Mouse (Mus musculus) forebrain, embryonic 15.5 days (tissue): Measurements from ENCODE around the gene Gm20715. TPM values are rescaled to one million over a fixed set of nuclear protein-coding genes. Genes with fewer than 3 reads are reported as not detected.

ENCODE experiments used
- ATAC-seq: fragments of 200-750 bp; cut with Nextera tagmentation; replicated peaks from 2 replicates; pipeline ENCODE4 v1.8.0; 2017; ENCODE audit warnings: mild to moderate bottlenecking, moderate TSS enrichment, moderate library complexity
- H3K27ac ChIP-seq: fragments of 300-500 bp; sonication (generic); replicated peaks from 2 replicates; pipeline ENCODE4 v1.5.1; 2015; ENCODE audit warnings: mild to moderate bottlenecking, inconsistent platforms
- H3K27me3 ChIP-seq: fragments of 300-500 bp; sonication (generic); 2 replicates; pipeline ENCODE4 v1.6.1; 2015; ENCODE audit warnings: inconsistent platforms
- H3K36me3 ChIP-seq: fragments of 300-500 bp; sonication (generic); 2 replicates; pipeline ENCODE4 v1.6.1; 2015; ENCODE audit warnings: mild to moderate bottlenecking, inconsistent platforms
- H3K4me1 ChIP-seq: fragments of 300-500 bp; sonication (generic); 2 replicates; pipeline ENCODE4 v1.6.1; 2015; ENCODE audit warnings: inconsistent platforms
- H3K4me2 ChIP-seq: fragments of 300-500 bp; sonication (generic); replicated peaks from 2 replicates; pipeline ENCODE4 v1.6.1; 2015; ENCODE audit warnings: mild to moderate bottlenecking, inconsistent platforms
- H3K4me3 ChIP-seq: fragments of 300-500 bp; sonication (generic); 2 replicates; pipeline ENCODE4 v1.5.1; 2015; ENCODE audit warnings: mild to moderate bottlenecking, inconsistent platforms
- H3K9ac ChIP-seq: fragments of 300-500 bp; sonication (generic); replicated peaks from 2 replicates; pipeline ENCODE4 v1.6.1; 2015; ENCODE audit warnings: mild to moderate bottlenecking, inconsistent platforms
- H3K9me3 ChIP-seq: fragments of 300-500 bp; sonication (generic); 2 replicates; pipeline ENCODE4 v1.6.1; 2016; ENCODE audit warnings: inconsistent platforms
- whole genome bisulfite sequencing: fragments of 180-500 bp; shearing (Covaris S2); methylation state at CpG from one replicate; pipeline ENCODE4 v1.1.7; 2015; ENCODE audit warnings: mixed read lengths; 5-methylcytosine and 5-hydroxymethylcytosine counted together
- polyA plus RNA-seq: library from polyadenylated mRNA; unstranded; fragments of >200 nt; fragmentation: Nextera tagmentation; extraction: Ambion mirVana; gene quantifications from 2 replicates; pipeline ENCODE4 v1.2.1, GENCODE M21; 2015

Gm20715 gene
- polyA plus RNA-seq, 1 experiment from 2014 or later = not detected

GRCm38 (mm10) chr7:6383044-6383455 is 27.0 kb upstream of the Gm20715 start, which contains the start of gene Zfp28:
Zfp28 (plus strand) TSS chr7:6383295.
- Histone ChIP-seq H3K4me1 (peaks cover 22% of the 10 kb centered on the region), H3K4me2 (peak within 1 kb of the TSS; percentile 86), H3K36me3 (peaks cover 10% of the 10 kb centered on the region; the same call in 1 of the 2 replicates), H3K27ac (peak within 1 kb of the TSS; percentile 39; the same call in 1 of the 2 replicates), H3K4me3 (peak within 1 kb of the TSS; percentile 78), H3K27me3 (no peaks in the 10 kb centered on the region), H3K9me3 (no peaks in the 10 kb centered on the region), H3K9ac (peak within 1 kb of the TSS; percentile 72)
- peak; percentile 97 for ATAC-seq
- WGBS = under 1% methylated on average over 28 of the region's 28 CpGs

GRCm38 (mm10) chr7:6384011-6384410 is 26.1 kb upstream of the Gm20715 start:
- Histone ChIP-seq H3K27me3 (no peaks in the 10 kb centered on the region), H3K4me2 (peak overlapping the region; percentile 86), H3K4me1 (peaks cover 22% of the 10 kb centered on the region), H3K9ac (peak overlapping the region; percentile 72; the same call in 1 of the 2 replicates), H3K9me3 (no peaks in the 10 kb centered on the region), H3K36me3 (peaks cover 4% of the 10 kb centered on the region; the same call in 1 of the 2 replicates), H3K27ac (no peak overlapping the region), H3K4me3 (peak overlapping the region; percentile 78)
- peak; percentile 5; the same call in 1 of the 2 replicates for ATAC-seq
- 77% methylated on average over 8 of the region's 8 CpGs for WGBS

- no peaks in the 10 kb centered on the region for H3K27me3 ChIP-seq
- no peak for ATAC-seq
- 85% methylated on average over 8 of the region's 8 CpGs for WGBS
- H3K27ac ChIP-seq = 0 out of 2 replicates have a peak overlapping the region, but pooled peaks have one; percentile 11
- H3K36me3 ChIP-seq = peaks cover 32% of the 10 kb centered on the region
- H3K9me3 ChIP-seq = no peaks in the 10 kb centered on the region
- no peak overlapping the region for H3K9ac ChIP-seq
- peaks cover 22% of the 10 kb centered on the region for H3K4me1 ChIP-seq
- H3K4me3 ChIP-seq = no peak overlapping the region
- H3K4me2 ChIP-seq = no peak overlapping the region
Measured at GRCm38 (mm10) chr7:6386995-6387394, 23.1 kb upstream of the Gm20715 start.

- Histone ChIP-seq H3K27me3 (no peaks in the 10 kb centered on the region), H3K4me3 (no peak overlapping the region), H3K9ac (no peak overlapping the region), H3K9me3 (no peaks in the 10 kb centered on the region), H3K4me2 (no peak overlapping the region), H3K4me1 (peaks cover 9% of the 10 kb centered on the region), H3K27ac (no peak overlapping the region), H3K36me3 (peaks cover 49% of the 10 kb centered on the region)
- no peak for ATAC-seq
- 90% methylated on average over 5 of the region's 5 CpGs for WGBS
Measured at GRCm38 (mm10) chr7:6388971-6389370, 21.1 kb upstream of the Gm20715 start.

GRCm38 (mm10) chr7:6389449-6389848 is 20.6 kb upstream of the Gm20715 start:
- no peaks in the 10 kb centered on the region for H3K27me3 ChIP-seq
- ATAC-seq = no peak
- no peak overlapping the region for H3K9ac ChIP-seq
- no peaks in the 10 kb centered on the region for H3K9me3 ChIP-seq
- H3K36me3 ChIP-seq = peaks cover 54% of the 10 kb centered on the region
- no peak overlapping the region for H3K4me2 ChIP-seq
- H3K4me3 ChIP-seq = no peak overlapping the region
- WGBS = 62% methylated on average over 5 of the region's 5 CpGs
- peaks cover 4% of the 10 kb centered on the region; the same call in 1 of the 2 replicates for H3K4me1 ChIP-seq
- no peak overlapping the region for H3K27ac ChIP-seq

- peak within 1 kb of the TSS; percentile 40; the same call in 1 of the 2 replicates for H3K27ac ChIP-seq
- no peaks in the 10 kb centered on the region for H3K27me3 ChIP-seq
- H3K9me3 ChIP-seq = no peaks in the 10 kb centered on the region
- 27% methylated on average over 25 of the region's 25 CpGs for WGBS
- peak within 1 kb of the TSS; percentile 62 for H3K9ac ChIP-seq
- H3K4me2 ChIP-seq = peak within 1 kb of the TSS; percentile 70
- H3K4me3 ChIP-seq = peak within 1 kb of the TSS; percentile 54
- peaks cover 23% of the 10 kb centered on the region for H3K36me3 ChIP-seq
- H3K4me1 ChIP-seq = peaks cover 18% of the 10 kb centered on the region
- peak; percentile 90 for ATAC-seq
Measured at GRCm38 (mm10) chr7:6397996-6398975, 11.8 kb upstream of the Gm20715 start, which contains the start of gene Smim17. Smim17 (plus strand) TSS chr7:6398715.

GRCm38 (mm10) chr7:6414626-6415441 is 4.8 kb downstream of the Gm20715 start:
- peak; percentile 88 for ATAC-seq
- H3K4me3 ChIP-seq = peak overlapping the region; percentile 42
- H3K27ac ChIP-seq = no peak overlapping the region
- H3K4me2 ChIP-seq = peak overlapping the region; percentile 49
- no peaks in the 10 kb centered on the region for H3K4me1 ChIP-seq
- peak overlapping the region; percentile 35 for H3K9ac ChIP-seq
- H3K9me3 ChIP-seq = no peaks in the 10 kb centered on the region
- 7% methylated on average over 21 of the region's 22 CpGs for WGBS
- H3K27me3 ChIP-seq = no peaks in the 10 kb centered on the region
- no peaks in the 10 kb centered on the region for H3K36me3 ChIP-seq

GRCm38 (mm10) chr7:6415442-6415787 is 5.3 kb downstream of the Gm20715 start:
- no peaks in the 10 kb centered on the region for H3K27me3 ChIP-seq
- H3K4me3 ChIP-seq = peak overlapping the region; percentile 42
- H3K36me3 ChIP-seq = no peaks in the 10 kb centered on the region
- no peaks in the 10 kb centered on the region for H3K4me1 ChIP-seq
- no peak overlapping the region for H3K27ac ChIP-seq
- H3K9ac ChIP-seq = peak overlapping the region; percentile 35
- H3K9me3 ChIP-seq = no peaks in the 10 kb centered on the region
- 11% methylated on average over 8 of the region's 8 CpGs for WGBS
- no peak; the same call in 1 of the 2 replicates for ATAC-seq
- H3K4me2 ChIP-seq = peak overlapping the region; percentile 49

- 81% methylated on average over 6 of the region's 6 CpGs for WGBS
- Histone ChIP-seq H3K27ac (no peak overlapping the region), H3K4me1 (no peaks in the 10 kb centered on the region)
Measured at GRCm38 (mm10) chr7:6419894-6420293, 9.8 kb downstream of the Gm20715 start.

GRCm38 (mm10) chr7:6429381-6429780 is 19.3 kb downstream of the Gm20715 start:
- ATAC-seq = no peak

More at GRCm38 (mm10) chr7:6419894-6420293, 9.8 kb downstream of the Gm20715 start:
- no peak overlapping the region for H3K9ac ChIP-seq
- H3K4me2 ChIP-seq = no peak overlapping the region
- no peaks in the 10 kb centered on the region for H3K9me3 ChIP-seq
- ATAC-seq = no peak
- H3K36me3 ChIP-seq = no peaks in the 10 kb centered on the region
- H3K4me3 ChIP-seq = no peak overlapping the region
- H3K27me3 ChIP-seq = no peaks in the 10 kb centered on the region

GRCm38 (mm10) chr7:6430342-6430741 is 20.3 kb downstream of the Gm20715 start:
- no peak overlapping the region for H3K4me3 ChIP-seq
- no peaks in the 10 kb centered on the region for H3K36me3 ChIP-seq
- no peak overlapping the region for H3K27ac ChIP-seq
- peaks cover 11% of the 10 kb centered on the region for H3K4me1 ChIP-seq
- H3K27me3 ChIP-seq = no peaks in the 10 kb centered on the region
- H3K9me3 ChIP-seq = no peaks in the 10 kb centered on the region
- no peak overlapping the region for H3K4me2 ChIP-seq
- H3K9ac ChIP-seq = no peak overlapping the region
- no peak for ATAC-seq
- WGBS = 30% methylated on average over 2 of the region's 2 CpGs

More at GRCm38 (mm10) chr7:6429381-6429780, 19.3 kb downstream of the Gm20715 start:
- Histone ChIP-seq H3K27ac (no peak overlapping the region), H3K9me3 (no peaks in the 10 kb centered on the region), H3K4me1 (peaks cover 4% of the 10 kb centered on the region; the same call in 1 of the 2 replicates), H3K4me2 (no peak overlapping the region), H3K27me3 (no peaks in the 10 kb centered on the region), H3K9ac (no peak overlapping the region), H3K4me3 (no peak overlapping the region), H3K36me3 (no peaks in the 10 kb centered on the region)
- WGBS = 89% methylated on average over 3 of the region's 3 CpGs
